Mouse (Mus musculus) lung, embryonic 14.5 days (tissue): Measurements from ENCODE around the gene Tpcn1. TPM values are rescaled to one million over a fixed set of nuclear protein-coding genes. Genes with fewer than 3 reads are reported as not detected.

Source experiments
- ATAC-seq: fragments of 200-750 bp; cut with Nextera tagmentation; 2 replicates; pipeline ENCODE4 v1.8.0; 2017; ENCODE audit warnings: mild to moderate bottlenecking, moderate TSS enrichment, moderate library complexity; ENCODE audit not compliant: insufficient read depth
- DNase-seq: peaks from one replicate; pipeline ENCODE4 v3.0.0-alpha.2; 2015
- H3K27ac ChIP-seq: fragments of 300-500 bp; sonication (generic); 2 replicates; pipeline ENCODE4 v1.5.1; 2014; ENCODE audit warnings: low read depth, mild to moderate bottlenecking, moderate library complexity
- H3K27me3 ChIP-seq: fragments of 300-500 bp; sonication (generic); 2 replicates; pipeline ENCODE4 v1.6.1; 2014; ENCODE audit warnings: low read length, control low read depth; ENCODE audit not compliant: insufficient read depth
- H3K36me3 ChIP-seq: fragments of 300-500 bp; sonication (generic); 2 replicates; pipeline ENCODE4 v1.6.1; 2014; ENCODE audit warnings: control low read depth; ENCODE audit not compliant: insufficient read depth
- H3K4me1 ChIP-seq: fragments of 300-500 bp; sonication (generic); 2 replicates; pipeline ENCODE4 v1.6.1; 2014; ENCODE audit warnings: antibody characterized with exemption, control low read depth; ENCODE audit not compliant: insufficient read depth
- H3K4me2 ChIP-seq: fragments of 300-500 bp; sonication (generic); 2 replicates; pipeline ENCODE4 v1.6.1; 2014; ENCODE audit warnings: mild to moderate bottlenecking
- H3K4me3 ChIP-seq: fragments of 300-500 bp; sonication (generic); 2 replicates; pipeline ENCODE4 v1.5.1; 2014; ENCODE audit warnings: low read depth, low read length
- H3K9ac ChIP-seq: fragments of 300-500 bp; sonication (generic); 2 replicates; pipeline ENCODE4 v1.6.1; 2014
- H3K9me3 ChIP-seq: fragments of 300-500 bp; sonication (generic); 2 replicates; pipeline ENCODE4 v1.6.1; 2016; ENCODE audit warnings: low read depth, low read length, control low read depth
- CTCF ChIP-seq: IDR thresholded peaks from 2 replicates; pipeline ENCODE4 v1.5.1; 2016; ENCODE audit warnings: antibody characterized with exemption, low read depth
- WGBS: fragments of 180-500 bp; shearing (Covaris S2); extraction: QIAGEN DNeasy Blood & Tissue Kit; methylation state at CpG from one replicate; pipeline ENCODE4 v1.1.7; 2014; 5-methylcytosine and 5-hydroxymethylcytosine counted together
- polyA plus RNA-seq: library from polyadenylated mRNA; unstranded; fragments of >200 nt; fragmentation: Nextera tagmentation; extraction: Ambion mirVana; gene quantifications from 2 replicates; pipeline ENCODE4 v1.2.1, GENCODE M21; 2014

Gene Tpcn1
- polyA plus RNA-seq, 1 experiment from 2014 or later = 16.5 TPM

GRCm38 (mm10) chr5:120603515-120603914, 15.0 kb upstream of the Tpcn1 start:
- no peak overlapping the region for H3K27ac ChIP-seq
- no peaks in the 10 kb centered on the region for H3K9me3 ChIP-seq
- no peaks in the 10 kb centered on the region for H3K4me1 ChIP-seq
- no peak overlapping the region for H3K4me3 ChIP-seq
- DNase-seq = no peak
- no peak for ATAC-seq
- WGBS = 56% methylated on average over 7 of the region's 7 CpGs
- no peak for TF ChIP-seq CTCF
- no peaks in the 10 kb centered on the region for H3K27me3 ChIP-seq
- no peak overlapping the region for H3K9ac ChIP-seq
- H3K4me2 ChIP-seq = no peak overlapping the region
- no peaks in the 10 kb centered on the region for H3K36me3 ChIP-seq

- no peak overlapping the region for H3K9ac ChIP-seq
- no peaks in the 10 kb centered on the region for H3K36me3 ChIP-seq
- no peaks in the 10 kb centered on the region for H3K4me1 ChIP-seq
- no peaks in the 10 kb centered on the region for H3K9me3 ChIP-seq
- H3K27ac ChIP-seq = no peak overlapping the region
- no peak for TF ChIP-seq CTCF
- DNase-seq (no peak), ATAC-seq (no peak)
- H3K27me3 ChIP-seq = no peaks in the 10 kb centered on the region
- H3K4me2 ChIP-seq = no peak overlapping the region
- H3K4me3 ChIP-seq = no peak overlapping the region
- WGBS = 87% methylated on average over 12 of the region's 12 CpGs
Measured at GRCm38 (mm10) chr5:120602210-120602609, 13.7 kb upstream of the Tpcn1 start.

GRCm38 (mm10) chr5:120600946-120601668, 12.6 kb upstream of the Tpcn1 start:
- ATAC-seq = no peak
- peak; percentile 50 for DNase-seq
- no peaks in the 10 kb centered on the region for H3K36me3 ChIP-seq

GRCm38 (mm10) chr5:120599625-120600024, 11.2 kb upstream of the Tpcn1 start:
- no peak overlapping the region for H3K9ac ChIP-seq
- H3K4me1 ChIP-seq = no peaks in the 10 kb centered on the region
- no peaks in the 10 kb centered on the region for H3K36me3 ChIP-seq
- WGBS = 71% methylated on average over 6 of the region's 6 CpGs
- no peak overlapping the region for H3K27ac ChIP-seq
- no peak overlapping the region for H3K4me3 ChIP-seq
- no peaks in the 10 kb centered on the region for H3K9me3 ChIP-seq
- ATAC-seq (peak; percentile 40; the same call in 1 of the 2 replicates), DNase-seq (no peak)
- no peak for TF ChIP-seq CTCF
- no peak overlapping the region for H3K4me2 ChIP-seq
- H3K27me3 ChIP-seq = no peaks in the 10 kb centered on the region

More at GRCm38 (mm10) chr5:120600946-120601668, 12.6 kb upstream of the Tpcn1 start:
- no peak overlapping the region for H3K4me3 ChIP-seq
- H3K4me1 ChIP-seq = no peaks in the 10 kb centered on the region
- H3K27me3 ChIP-seq = no peaks in the 10 kb centered on the region
- H3K27ac ChIP-seq = no peak overlapping the region
- H3K9ac ChIP-seq = no peak overlapping the region
- no peak overlapping the region for H3K4me2 ChIP-seq
- WGBS = 45% methylated on average over 11 of the region's 11 CpGs
- peak; percentile 73 for TF ChIP-seq CTCF
- no peaks in the 10 kb centered on the region for H3K9me3 ChIP-seq

GRCm38 (mm10) chr5:120594485-120594884, 6.0 kb upstream of the Tpcn1 start:
- ATAC-seq (no peak), DNase-seq (no peak)

GRCm38 (mm10) chr5:120592141-120592540, 3.7 kb upstream of the Tpcn1 start:
- WGBS = 60% methylated on average over 7 of the region's 7 CpGs
- no peak for ATAC-seq
- H3K4me1 ChIP-seq = peaks cover 8% of the 10 kb centered on the region; the same call in 1 of the 2 replicates

More at GRCm38 (mm10) chr5:120594485-120594884, 6.0 kb upstream of the Tpcn1 start:
- no peaks in the 10 kb centered on the region for H3K27me3 ChIP-seq
- H3K36me3 ChIP-seq = no peaks in the 10 kb centered on the region
- 82% methylated on average over 6 of the region's 6 CpGs for WGBS
- H3K9ac ChIP-seq = no peak overlapping the region
- no peak overlapping the region for H3K27ac ChIP-seq
- no peaks in the 10 kb centered on the region for H3K4me1 ChIP-seq
- H3K4me2 ChIP-seq = no peak overlapping the region
- H3K4me3 ChIP-seq = no peak overlapping the region
- H3K9me3 ChIP-seq = no peaks in the 10 kb centered on the region
- no peak for TF ChIP-seq CTCF

GRCm38 (mm10) chr5:120590356-120591010, 2.0 kb upstream of the Tpcn1 start:
- Histone ChIP-seq H3K36me3 (no peaks in the 10 kb centered on the region), H3K27me3 (no peaks in the 10 kb centered on the region), H3K9ac (no peak overlapping the region), H3K9me3 (no peaks in the 10 kb centered on the region), H3K4me3 (no peak overlapping the region), H3K4me1 (peaks cover 12% of the 10 kb centered on the region), H3K4me2 (no peak overlapping the region), H3K27ac (no peak overlapping the region)
- DNase-seq (peak; percentile 61), ATAC-seq (no peak)
- TF ChIP-seq CTCF = peak; percentile 65
- 69% methylated on average over 16 of the region's 16 CpGs for WGBS

More at GRCm38 (mm10) chr5:120592141-120592540, 3.7 kb upstream of the Tpcn1 start:
- DNase-seq = peak; percentile 40
- H3K27me3 ChIP-seq = no peaks in the 10 kb centered on the region
- H3K4me3 ChIP-seq = no peak overlapping the region
- H3K9me3 ChIP-seq = no peaks in the 10 kb centered on the region
- H3K9ac ChIP-seq = no peak overlapping the region
- TF ChIP-seq CTCF = peak; percentile 57
- H3K4me2 ChIP-seq = no peak overlapping the region
- no peak overlapping the region for H3K27ac ChIP-seq
- no peaks in the 10 kb centered on the region for H3K36me3 ChIP-seq
